Mouse (Mus musculus) testis, adult 2 months (tissue): ENCODE measurements around the gene Fam214b.

Source experiments
- CTCF ChIP-seq: fragments of 200-500 bp; IDR thresholded peaks from 2 replicates; pipeline ENCODE4 v1.5.1; 2012; ENCODE audit warnings: low read depth, mild to moderate bottlenecking, inconsistent platforms, low read length, moderate library complexity; ENCODE audit not compliant: control insufficient read depth, insufficient read depth, insufficient replicate concordance
- POLR2A ChIP-seq: fragments of 200-500 bp; IDR thresholded peaks from 2 replicates; pipeline ENCODE4 v1.6.1; 2012; ENCODE audit warnings: low read depth, mild to moderate bottlenecking, inconsistent platforms, low read length, moderate library complexity; ENCODE audit not compliant: control insufficient read depth

DNA sequence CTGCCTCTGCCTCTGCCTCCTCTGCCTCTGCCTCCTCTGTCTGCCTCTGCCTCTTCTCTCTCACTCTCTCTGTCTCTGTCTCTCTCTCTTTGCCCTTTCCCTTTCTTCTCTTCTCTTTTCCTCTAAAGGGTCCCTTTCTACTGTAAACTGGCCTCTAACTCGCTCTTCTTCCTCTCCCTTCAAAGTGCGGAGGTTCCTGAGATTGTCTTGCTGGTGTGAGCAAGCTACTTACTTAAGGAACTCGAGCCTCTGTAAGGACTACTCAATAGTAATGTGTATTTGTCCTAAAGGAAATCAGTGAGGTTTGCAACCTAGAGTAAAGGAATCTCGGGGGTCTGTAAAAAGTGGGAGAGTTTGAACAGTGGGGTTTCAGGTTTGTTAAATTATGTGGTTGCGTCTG, 587 bp upstream of the Fam214b start:
- TF ChIP-seq CTCF = no peak
- TF ChIP-seq POLR2A = no peak
